12 mouse cellular contexts compared by ENCODE assay signal in genomic region chr3:67923095-67923494, GRCm38 (mm10).
"Had no signal": no experiment of that assay in that cellular context is flagged by ENCODE, and none has a peak within 500 bp of the region (broad histone marks: within the 10 kb centered on the region; RNA-seq: fewer than 3 reads in every experiment).

No protein-coding gene starts in this region.

- DNase-seq: gastrocnemius, postnatal 14 days; gastrocnemius, postnatal 36 days; heart, adult 11 months; heart, adult 2 months; heart, postnatal 14 days; heart, postnatal 36 days; kidney, adult 11 months; kidney, adult 2 months; kidney, adult 9 months; kidney, postnatal 14 days; kidney, postnatal 36 days; liver had no signal
